Mouse (Mus musculus) G1E (cell line): Measurements from ENCODE around the gene Synj1. TPM values are rescaled to one million over a fixed set of nuclear protein-coding genes. Genes with fewer than 3 reads are reported as not detected.

Experiments
- ATAC-seq: 2 replicates; pipeline ENCODE4 v1.8.0; 2016; ENCODE audit warnings: mild to moderate bottlenecking; ENCODE audit not compliant: insufficient number of reproducible peaks, poor library complexity, low FRiP score, severe bottlenecking; ENCODE audit errors: extremely low read depth
- DNase-seq: peaks from one replicate; pipeline ENCODE4 v3.0.0; 2012; ENCODE audit warnings: low spot score
- H3K27me3 ChIP-seq: 2 replicates; pipeline ENCODE4 v1.6.1; 2012; ENCODE audit warnings: mild to moderate bottlenecking, low read length, inconsistent platforms; ENCODE audit not compliant: insufficient read depth
- H3K36me3 ChIP-seq: replicated peaks from 2 replicates; pipeline ENCODE3; 2012; ENCODE audit warnings: mild to moderate bottlenecking, inconsistent platforms
- H3K4me1 ChIP-seq: 2 replicates; pipeline ENCODE4 v1.6.1; 2012; ENCODE audit warnings: low read depth, low read length, inconsistent platforms, mixed read lengths; ENCODE audit not compliant: insufficient read depth
- H3K4me3 ChIP-seq: 2 replicates; pipeline ENCODE4 v1.5.1; 2012; ENCODE audit warnings: low read depth, mild to moderate bottlenecking, inconsistent platforms, low read length, moderate library complexity, mixed read lengths
- H3K9me3 ChIP-seq: replicated peaks from 2 replicates; pipeline ENCODE4 v1.6.1; 2012; ENCODE audit warnings: inconsistent platforms
- CTCF ChIP-seq: IDR thresholded peaks from 2 replicates; pipeline ENCODE4 v1.5.1; 2012; ENCODE audit warnings: low read depth, low read length, inconsistent platforms, mixed read lengths
- GATA1 ChIP-seq: IDR thresholded peaks from 2 replicates; pipeline ENCODE4 v1.6.1; 2012; ENCODE audit warnings: borderline replicate concordance, low read length, inconsistent platforms, mixed read lengths
- GATA2 ChIP-seq: IDR thresholded peaks from 2 replicates; pipeline ENCODE4 v1.6.1; 2012; ENCODE audit warnings: low read depth, low read length, inconsistent platforms, borderline replicate concordance
- POLR2AphosphoS5 ChIP-seq: IDR thresholded peaks from 2 replicates; pipeline ENCODE4 v1.6.1; 2012; ENCODE audit warnings: low read depth, low read length, inconsistent platforms; ENCODE audit not compliant: insufficient replicate concordance
- TAL1 ChIP-seq: conservative IDR thresholded peaks from 2 replicates; pipeline ENCODE4 v1.6.1; 2012; ENCODE audit warnings: low read depth, low read length, inconsistent platforms, mixed read lengths
- polyA plus RNA-seq: library from polyadenylated mRNA; stranded (reverse); fragments of >175 nt; gene quantifications from 2 replicates; pipeline ENCODE4 v1.2.3, GENCODE M21; 2012
- total RNA-seq, 2 experiments: library from RNA; stranded (forward) in 1 of 2; stranded (reverse) in 1 of 2; fragments of 200-1000 nt in 1 of 2; fragments of >200 nt in 1 of 2; fragmentation: Nextera tagmentation in 1 of 2; gene quantifications; 2 replicates each; pipeline ENCODE4 v1.2.3; 2014 to 2017

The Synj1 gene
- total and polyA plus RNA-seq, 3 experiments, result 37.7 to 118 (median 64.8) TPM

DNA sequence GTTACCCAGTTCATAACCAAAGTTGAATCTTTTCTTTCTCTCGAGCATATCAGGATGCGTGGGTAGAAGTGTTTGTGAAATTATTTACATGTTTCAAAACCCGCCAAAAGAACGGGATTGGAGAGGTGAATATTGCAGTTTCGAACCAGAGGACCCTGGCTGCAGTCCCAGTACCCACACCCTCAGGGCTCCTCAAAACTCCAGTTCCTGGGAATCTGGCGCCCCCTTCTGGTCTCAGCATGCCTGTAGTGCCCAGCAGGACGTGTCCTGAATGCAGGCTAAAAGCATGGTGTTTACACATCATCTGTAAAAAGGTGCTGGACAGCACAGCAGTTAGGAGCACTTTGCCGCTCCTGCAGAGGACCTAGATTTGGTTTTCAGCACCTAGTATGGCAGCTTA lies 34.4 kb upstream of the Synj1 start:
- peak overlapping the region; percentile 96; the same call in 1 of the 2 replicates for H3K4me3 ChIP-seq
- no peak for ATAC-seq
- no peaks in the 10 kb centered on the region for H3K27me3 ChIP-seq

DNA sequence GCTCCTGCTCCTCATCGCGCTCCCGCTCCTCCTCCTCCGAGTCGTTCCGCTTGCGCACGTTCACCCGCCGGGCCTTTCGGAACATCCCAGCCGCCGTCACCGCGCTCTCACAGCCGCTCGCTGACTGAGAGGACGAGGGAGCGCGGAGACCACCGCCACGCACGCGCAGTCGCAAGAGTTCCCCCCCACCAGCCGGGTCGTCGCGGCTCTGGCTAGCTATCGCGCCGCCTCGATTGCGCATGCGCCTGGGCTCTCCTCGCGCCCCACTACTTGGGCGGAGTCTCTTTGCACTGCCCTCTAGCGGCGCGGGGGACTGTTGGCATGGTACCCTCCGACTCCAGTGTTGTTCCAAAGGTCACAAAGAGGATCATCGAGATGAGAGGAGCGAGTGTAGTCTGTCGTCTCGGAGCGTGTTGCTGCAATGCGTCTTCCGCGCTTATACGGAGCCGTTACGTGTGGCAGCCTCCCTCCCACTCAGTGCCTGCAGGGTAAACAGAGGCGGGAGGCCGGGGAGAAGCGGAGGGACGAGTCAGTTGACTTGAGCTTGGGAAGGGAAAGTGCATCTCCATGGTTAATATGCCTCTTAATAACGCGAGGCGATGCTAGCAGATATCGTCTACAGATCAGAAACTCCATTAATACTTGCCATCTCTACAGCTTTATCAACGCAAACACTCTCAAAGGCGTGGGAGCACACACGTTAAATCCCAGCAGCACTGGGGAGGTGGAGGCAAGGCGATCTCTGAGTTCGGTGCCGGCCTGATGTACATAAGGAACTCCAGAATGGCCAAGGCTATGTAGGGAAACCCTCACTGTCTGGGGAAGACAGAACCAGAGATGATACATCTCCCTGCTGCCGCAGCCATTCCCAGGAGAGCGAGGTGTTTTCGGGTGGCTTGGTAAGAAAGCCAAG lies 33.4 kb upstream of the Synj1 start, which contains the start of gene Paxbp1:
TSS of gene Paxbp1 (minus strand) at position 274 of the 913 bp plus-strand sequence.
- no peak for TF ChIP-seq CTCF
- 0 out of 2 replicates have a peak, but pooled peaks have one; percentile 42 for TF ChIP-seq POLR2AphosphoS5
- peak within 1 kb of the TSS; percentile 96 for H3K4me3 ChIP-seq
- peaks cover 47% of the 10 kb centered on the region for H3K4me1 ChIP-seq
- no peaks in the 10 kb centered on the region for H3K27me3 ChIP-seq
- peak; percentile 91 for DNase-seq
- no peaks in the 10 kb centered on the region for H3K9me3 ChIP-seq
- H3K36me3 ChIP-seq, result peaks cover 31% of the 10 kb centered on the region
- peak; percentile 95 for ATAC-seq

More for the DNA sequence above, 34.4 kb upstream of the Synj1 start:
- no peaks in the 10 kb centered on the region for H3K9me3 ChIP-seq
- no peak for DNase-seq
- peaks cover 46% of the 10 kb centered on the region for H3K4me1 ChIP-seq
- peak; percentile 40; the same call in 1 of the 2 replicates for TF ChIP-seq CTCF
- no peak for TF ChIP-seq GATA1
- TF ChIP-seq TAL1, result no peak
- TF ChIP-seq GATA2, result no peak
- no peak for TF ChIP-seq POLR2AphosphoS5
- peaks cover 23% of the 10 kb centered on the region for H3K36me3 ChIP-seq

DNA sequence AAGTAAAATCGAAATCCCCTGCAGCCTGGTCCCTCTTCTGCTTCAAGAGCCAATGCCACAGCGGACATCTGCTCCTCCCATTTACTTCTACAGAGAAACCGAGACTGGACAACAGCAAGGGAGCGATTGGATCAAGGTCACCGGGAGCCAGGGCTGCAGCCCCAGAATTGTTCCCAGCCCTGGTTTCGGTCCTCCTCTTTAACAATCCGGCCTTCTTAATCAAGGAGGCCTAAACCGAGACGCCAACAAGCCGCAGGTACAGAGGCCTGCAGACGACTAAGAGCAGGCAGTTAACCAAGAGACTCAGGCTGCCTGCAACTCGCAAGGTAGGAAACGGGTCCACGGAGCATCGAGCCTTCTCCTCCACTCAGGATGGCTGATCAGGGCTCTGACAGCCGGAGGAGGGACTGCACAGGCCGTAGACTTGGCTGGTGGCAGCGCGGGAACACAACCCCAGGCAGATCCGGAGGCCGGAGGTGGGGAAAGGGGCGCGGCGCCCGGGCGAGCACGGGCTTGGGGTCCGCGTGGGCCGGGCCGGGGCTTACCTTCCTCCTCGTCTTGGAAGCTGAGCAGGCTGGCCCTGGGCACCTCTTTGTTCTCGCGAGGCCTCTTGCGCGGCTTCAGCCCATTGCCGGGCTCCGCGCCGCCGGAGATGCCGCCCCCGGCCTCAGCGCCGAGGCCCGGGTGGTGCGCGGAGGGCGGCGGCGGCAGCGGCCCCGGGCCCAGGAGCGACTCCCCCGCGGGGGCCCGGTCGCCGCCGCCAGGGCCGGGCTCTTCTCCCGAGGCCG lies 32.5 kb upstream of the Synj1 start:
- peak; percentile 78 for DNase-seq
- Histone ChIP-seq H3K9me3 (no peaks in the 10 kb centered on the region), H3K4me3 (peak overlapping the region; percentile 96), H3K4me1 (peaks cover 47% of the 10 kb centered on the region), H3K27me3 (no peaks in the 10 kb centered on the region), H3K36me3 (peaks cover 38% of the 10 kb centered on the region)
- ATAC-seq, result peak; percentile 26; the same call in 1 of the 2 replicates
- TF ChIP-seq GATA1 (no peak), CTCF (no peak), TAL1 (no peak), GATA2 (no peak), POLR2AphosphoS5 (no peak)

DNA sequence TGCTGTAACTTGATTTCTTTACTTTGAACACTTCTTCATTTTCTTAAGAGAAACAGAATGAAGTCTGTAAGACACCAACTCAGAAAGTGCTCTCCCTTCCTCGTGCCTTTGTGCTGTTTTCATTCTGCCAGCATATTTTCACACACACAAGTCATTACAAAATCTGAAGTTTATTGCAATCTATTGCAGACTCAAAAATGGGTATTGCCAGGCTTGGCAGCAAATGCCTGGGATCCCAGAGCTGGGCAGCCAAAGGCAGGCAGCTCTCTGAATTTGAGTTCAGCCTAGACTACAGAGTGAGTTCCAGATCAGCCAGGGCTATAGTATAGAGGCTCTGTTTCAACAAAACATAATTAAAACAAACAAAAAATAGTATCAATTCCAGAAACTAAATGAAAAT lies 31.5 kb upstream of the Synj1 start:
- no peaks in the 10 kb centered on the region for H3K9me3 ChIP-seq
- DNase-seq (no peak), ATAC-seq (no peak)
- TF ChIP-seq CTCF (no peak), GATA2 (no peak), POLR2AphosphoS5 (no peak), GATA1 (no peak), TAL1 (no peak)
- H3K27me3 ChIP-seq, result no peaks in the 10 kb centered on the region
- H3K36me3 ChIP-seq, result peaks cover 45% of the 10 kb centered on the region
- peaks cover 44% of the 10 kb centered on the region for H3K4me1 ChIP-seq
- peak overlapping the region; percentile 57; the same call in 1 of the 2 replicates for H3K4me3 ChIP-seq

DNA sequence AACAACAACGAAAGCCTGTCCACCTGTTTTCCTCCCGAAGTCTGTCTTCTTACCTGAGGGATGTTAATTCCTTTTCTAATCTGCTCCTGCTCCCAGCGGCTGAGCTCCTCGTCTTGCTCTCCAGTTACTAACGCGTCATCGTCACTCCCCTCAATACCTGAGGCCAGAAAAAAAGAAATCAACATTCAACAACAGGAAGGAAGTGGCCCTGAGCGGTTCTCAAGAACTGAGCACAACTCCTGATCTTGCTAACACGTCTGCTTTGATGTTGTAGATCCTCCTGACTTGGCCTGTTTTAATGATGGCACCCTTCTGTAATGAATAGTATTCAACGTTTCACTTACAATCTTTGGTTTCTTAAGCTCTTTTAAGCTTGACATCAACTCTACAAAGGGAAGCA lies 24.8 kb upstream of the Synj1 start:
- no peak for DNase-seq
- H3K36me3 ChIP-seq, result peaks cover 93% of the 10 kb centered on the region
- no peak overlapping the region for H3K4me3 ChIP-seq

DNA sequence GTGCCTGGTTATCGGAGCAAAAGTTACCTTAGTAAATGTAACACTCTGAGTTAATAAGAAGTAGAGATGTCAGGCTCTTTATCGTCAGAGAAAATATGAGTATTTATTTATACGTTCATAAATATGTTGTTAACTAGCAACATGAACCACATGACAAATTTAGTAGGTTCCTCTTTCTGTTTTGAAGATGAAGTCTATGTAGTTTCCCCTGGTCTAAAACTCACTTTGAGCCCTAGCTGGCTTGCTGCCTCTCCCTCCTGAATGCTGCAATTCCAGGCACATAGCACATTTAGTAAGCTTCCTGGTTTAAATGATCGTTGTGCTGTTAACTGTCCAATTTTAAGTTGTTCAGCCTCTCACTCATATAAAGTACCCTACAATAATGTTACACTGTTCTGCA lies 19.6 kb upstream of the Synj1 start:
- Histone ChIP-seq H3K36me3 (peaks cover 92% of the 10 kb centered on the region), H3K4me1 (peaks cover 7% of the 10 kb centered on the region), H3K9me3 (no peaks in the 10 kb centered on the region), H3K27me3 (no peaks in the 10 kb centered on the region), H3K4me3 (no peak overlapping the region)
- DNase-seq (no peak), ATAC-seq (no peak)
- no peak for TF ChIP-seq CTCF

More for the DNA sequence above, 24.8 kb upstream of the Synj1 start:
- Histone ChIP-seq H3K4me1 (peaks cover 18% of the 10 kb centered on the region), H3K27me3 (no peaks in the 10 kb centered on the region), H3K9me3 (no peaks in the 10 kb centered on the region)
- no peak for ATAC-seq
- TF ChIP-seq GATA1, result no peak
- TF ChIP-seq GATA2, result no peak
- TF ChIP-seq TAL1, result no peak
- TF ChIP-seq POLR2AphosphoS5, result no peak
- TF ChIP-seq CTCF, result no peak
